Mouse (Mus musculus) midbrain, embryonic 16.5 days (tissue): ENCODE results near the gene Hist2h4. TPM values are rescaled to one million over a fixed set of nuclear protein-coding genes. Genes with fewer than 3 reads are reported as not detected.

Source experiments
- ATAC-seq: fragments of 200-750 bp; cut with Nextera tagmentation; 2 replicates; pipeline ENCODE4 v1.8.0; 2017; ENCODE audit warnings: moderate TSS enrichment
- H3K27ac ChIP-seq: fragments of 300-500 bp; sonication (generic); 2 replicates; pipeline ENCODE4 v1.5.1; 2014; ENCODE audit warnings: mild to moderate bottlenecking, low read length, mixed read lengths
- H3K27me3 ChIP-seq: fragments of 300-500 bp; sonication (generic); 2 replicates; pipeline ENCODE4 v1.6.1; 2014; ENCODE audit warnings: low read depth, low read length, mixed read lengths; ENCODE audit not compliant: control insufficient read depth, insufficient read depth
- H3K36me3 ChIP-seq: fragments of 300-500 bp; sonication (generic); 2 replicates; pipeline ENCODE4 v1.6.1; 2014; ENCODE audit warnings: mild to moderate bottlenecking, low read length, moderate library complexity, mixed read lengths; ENCODE audit not compliant: control insufficient read depth, insufficient read depth
- H3K4me1 ChIP-seq: fragments of 300-500 bp; sonication (generic); 2 replicates; pipeline ENCODE4 v1.6.1; 2014; ENCODE audit warnings: mild to moderate bottlenecking, low read length, mixed read lengths; ENCODE audit not compliant: control insufficient read depth, insufficient read depth
- H3K4me2 ChIP-seq: fragments of 300-500 bp; sonication (generic); 2 replicates; pipeline ENCODE4 v1.6.1; 2014; ENCODE audit warnings: mild to moderate bottlenecking, low read length, mixed read lengths
- H3K4me3 ChIP-seq: fragments of 300-500 bp; sonication (generic); 2 replicates; pipeline ENCODE4 v1.5.1; 2014; ENCODE audit warnings: low read depth, mild to moderate bottlenecking, low read length, moderate library complexity, mixed read lengths
- H3K9ac ChIP-seq: fragments of 300-500 bp; sonication (generic); 2 replicates; pipeline ENCODE4 v1.6.1; 2014; ENCODE audit warnings: low read depth, low read length, mixed read lengths
- H3K9me3 ChIP-seq: fragments of 300-500 bp; sonication (generic); replicated peaks from 2 replicates; pipeline ENCODE4 v1.6.1; 2014; ENCODE audit warnings: mild to moderate bottlenecking, low read length, mixed read lengths; ENCODE audit not compliant: control insufficient read depth, poor library complexity, severe bottlenecking
- WGBS: fragments of 180-500 bp; shearing (Covaris S2); extraction: QIAGEN DNeasy Blood & Tissue Kit; methylation state at CpG from one replicate; pipeline ENCODE4 v1.1.7; 2014; 5-methylcytosine and 5-hydroxymethylcytosine counted together
- polyA plus RNA-seq: library from polyadenylated mRNA; unstranded; fragments of >200 nt; fragmentation: Nextera tagmentation; extraction: Ambion mirVana; gene quantifications from 2 replicates; pipeline ENCODE4 v1.2.1, GENCODE M21; 2015

Hist2h4 gene
- 3.3 and 3.8 TPM in 2 replicates for polyA plus RNA-seq

DNA sequence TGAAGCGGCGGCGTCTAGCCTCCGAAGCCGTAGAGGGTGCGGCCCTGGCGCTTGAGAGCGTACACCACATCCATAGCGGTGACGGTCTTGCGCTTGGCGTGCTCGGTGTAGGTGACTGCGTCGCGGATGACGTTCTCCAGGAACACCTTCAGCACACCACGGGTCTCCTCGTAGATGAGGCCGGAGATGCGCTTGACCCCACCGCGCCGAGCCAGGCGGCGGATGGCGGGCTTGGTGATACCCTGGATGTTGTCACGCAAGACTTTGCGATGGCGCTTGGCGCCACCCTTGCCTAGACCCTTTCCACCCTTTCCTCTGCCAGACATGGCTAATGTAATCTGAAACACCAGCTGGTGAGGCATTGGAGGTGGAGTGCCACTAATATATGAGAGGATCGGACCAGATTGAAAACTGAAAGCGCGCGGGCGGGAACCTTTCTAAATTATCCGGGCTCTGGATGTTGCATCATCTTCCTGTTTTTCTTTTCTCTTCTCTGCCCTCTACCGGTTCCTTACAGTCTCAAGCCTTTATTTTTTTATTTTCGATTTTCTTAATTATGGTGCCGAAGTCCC lies at the start of gene Hist2h4:
Gene Hist2h4 (minus strand): TSS at position 333 of the 572 bp plus-strand sequence.
- H3K36me3 ChIP-seq, result no peaks in the 10 kb centered on the region
- H3K4me3 ChIP-seq, result peak within 1 kb of the TSS; percentile 45
- WGBS, result under 1% methylated on average over 40 of the region's 40 CpGs
- H3K9me3 ChIP-seq, result no peaks in the 10 kb centered on the region
- peak; percentile 91 for ATAC-seq
- H3K9ac ChIP-seq, result peak within 1 kb of the TSS; percentile 75
- H3K4me1 ChIP-seq, result peaks cover 15% of the 10 kb centered on the region; the same call in 1 of the 2 replicates
- no peaks in the 10 kb centered on the region for H3K27me3 ChIP-seq
- peak within 1 kb of the TSS; percentile 96 for H3K27ac ChIP-seq
- H3K4me2 ChIP-seq, result peak within 1 kb of the TSS; percentile 56

- Histone ChIP-seq H3K27me3 (no peaks in the 10 kb centered on the region), H3K4me3 (no peak overlapping the region), H3K4me2 (no peak overlapping the region), H3K9ac (no peak overlapping the region), H3K27ac (no peak overlapping the region), H3K4me1 (no peaks in the 10 kb centered on the region), H3K9me3 (no peaks in the 10 kb centered on the region), H3K36me3 (no peaks in the 10 kb centered on the region)
- WGBS, result 67% methylated on average over 8 of the region's 8 CpGs
- ATAC-seq, result no peak
These were observed 49.4 kb upstream of the Hist2h4 start for GRCm38 (mm10) chr3:96312341-96313098.

DNA sequence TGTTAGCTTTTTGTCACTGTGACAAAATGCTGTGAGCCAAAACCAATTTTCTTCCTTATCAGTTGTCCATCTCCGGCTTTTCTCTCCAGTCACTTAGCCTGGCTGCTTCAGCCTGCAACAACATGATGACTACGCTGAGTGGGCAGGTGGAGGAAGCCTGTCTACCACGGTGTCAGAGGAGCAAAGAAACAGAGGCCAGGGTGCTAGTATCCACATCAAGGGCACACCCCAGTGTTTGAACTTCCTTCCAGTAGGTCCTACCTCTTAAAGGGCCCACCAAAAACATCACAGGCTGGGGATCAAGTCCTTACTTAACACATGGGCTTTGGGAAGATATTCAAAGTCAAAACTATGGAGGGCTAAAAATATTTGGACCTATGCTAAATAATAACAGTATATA lies 46.3 kb upstream of the Hist2h4 start:
- Histone ChIP-seq H3K4me3 (no peak overlapping the region), H3K27me3 (no peaks in the 10 kb centered on the region), H3K36me3 (no peaks in the 10 kb centered on the region), H3K27ac (no peak overlapping the region), H3K4me1 (no peaks in the 10 kb centered on the region), H3K4me2 (no peak overlapping the region), H3K9ac (no peak overlapping the region), H3K9me3 (no peaks in the 10 kb centered on the region)
- no peak for ATAC-seq
- 64% methylated on average over 3 of the region's 3 CpGs for WGBS

GRCm38 (mm10) chr3:96306506-96306905 lies 43.4 kb upstream of the Hist2h4 start:
- Histone ChIP-seq H3K27me3 (no peaks in the 10 kb centered on the region), H3K9ac (no peak overlapping the region), H3K4me3 (no peak overlapping the region), H3K4me2 (no peak overlapping the region), H3K27ac (no peak overlapping the region), H3K9me3 (no peaks in the 10 kb centered on the region), H3K36me3 (no peaks in the 10 kb centered on the region), H3K4me1 (no peaks in the 10 kb centered on the region)
- 81% methylated on average over 9 of the region's 9 CpGs for WGBS
- ATAC-seq, result no peak

GRCm38 (mm10) chr3:96302076-96302475 lies 39.0 kb upstream of the Hist2h4 start:
- 84% methylated on average over 5 of the region's 5 CpGs for WGBS
- ATAC-seq, result no peak
- no peaks in the 10 kb centered on the region for H3K36me3 ChIP-seq
- no peaks in the 10 kb centered on the region for H3K4me1 ChIP-seq
- no peaks in the 10 kb centered on the region for H3K9me3 ChIP-seq
- no peaks in the 10 kb centered on the region for H3K27me3 ChIP-seq
- no peak overlapping the region for H3K4me3 ChIP-seq
- H3K9ac ChIP-seq, result no peak overlapping the region
- no peak overlapping the region for H3K27ac ChIP-seq
- no peak overlapping the region for H3K4me2 ChIP-seq

DNA sequence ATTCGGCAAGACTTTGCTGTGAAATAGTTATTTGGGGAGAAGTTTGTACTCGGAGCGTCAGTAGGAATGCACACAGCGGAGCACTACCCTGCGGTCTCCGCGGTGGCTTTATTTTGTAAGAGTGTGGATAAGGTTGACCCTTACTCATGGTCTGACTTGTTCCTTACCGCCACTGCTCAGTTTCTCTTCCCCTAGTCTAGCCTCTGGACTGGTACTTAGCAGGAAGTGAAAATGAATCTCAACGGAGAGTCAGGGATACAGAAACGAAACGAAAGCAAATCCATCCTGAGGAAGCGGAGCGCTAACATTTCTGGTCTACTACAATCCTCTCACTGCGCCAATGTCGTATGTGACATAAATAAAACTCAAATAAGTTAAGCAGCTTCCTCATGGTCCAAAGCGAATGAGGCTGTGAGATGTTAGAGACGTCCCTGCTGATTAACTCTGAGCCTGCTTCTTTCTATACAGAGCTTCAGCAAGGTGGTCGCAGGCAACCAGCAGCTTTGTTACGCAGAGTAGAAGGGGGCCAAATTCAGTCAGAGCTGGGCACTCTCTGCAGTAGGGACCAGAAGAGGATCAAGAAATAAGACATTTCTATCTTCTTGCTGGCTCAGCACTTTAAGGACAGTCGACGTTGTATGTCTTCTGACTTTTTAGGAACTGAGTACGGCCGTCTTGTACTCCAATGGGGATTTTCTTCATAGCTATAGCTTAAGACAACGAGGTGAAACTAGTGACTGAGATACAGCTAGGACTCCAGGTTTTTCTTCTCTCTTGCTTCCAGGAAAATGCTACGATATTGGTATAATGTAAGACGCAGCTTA lies 37.8 kb upstream of the Hist2h4 start:
- Histone ChIP-seq H3K4me2 (0 out of 2 replicates have a peak overlapping the region, but pooled peaks have one; percentile 11), H3K9ac (no peak overlapping the region), H3K27ac (no peak overlapping the region), H3K27me3 (no peaks in the 10 kb centered on the region), H3K4me3 (no peak overlapping the region), H3K4me1 (no peaks in the 10 kb centered on the region), H3K36me3 (no peaks in the 10 kb centered on the region), H3K9me3 (no peaks in the 10 kb centered on the region)
- ATAC-seq, result no peak
- 80% methylated on average over 26 of the region's 26 CpGs for WGBS

GRCm38 (mm10) chr3:96299562-96299961 lies 36.5 kb upstream of the Hist2h4 start:
- Histone ChIP-seq H3K9ac (no peak overlapping the region), H3K27ac (no peak overlapping the region), H3K4me3 (no peak overlapping the region), H3K4me2 (no peak overlapping the region), H3K36me3 (no peaks in the 10 kb centered on the region), H3K9me3 (no peaks in the 10 kb centered on the region), H3K4me1 (no peaks in the 10 kb centered on the region), H3K27me3 (no peaks in the 10 kb centered on the region)
- no peak for ATAC-seq
- WGBS, result 98% methylated on average over 2 of the region's 2 CpGs

DNA sequence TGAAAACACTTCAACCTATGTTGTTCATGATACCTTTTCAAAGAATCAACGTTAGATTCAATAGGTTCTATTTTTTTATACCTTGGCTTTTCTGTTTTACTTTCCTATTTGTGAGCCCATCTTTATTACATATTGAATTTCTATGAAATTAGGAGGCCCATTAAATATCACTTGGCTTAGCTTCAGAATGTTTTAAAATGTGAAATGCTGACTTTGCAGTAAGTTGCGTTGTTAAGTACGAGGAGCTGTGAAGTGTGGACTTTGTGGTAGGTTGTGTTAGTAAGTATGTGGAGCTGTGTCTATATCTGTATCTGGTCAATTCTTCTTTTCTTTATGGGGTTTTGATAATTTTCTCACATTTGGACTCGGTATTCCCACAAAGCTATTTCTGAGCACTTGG lies 35.2 kb upstream of the Hist2h4 start:
- no peak overlapping the region for H3K9ac ChIP-seq
- no peaks in the 10 kb centered on the region for H3K9me3 ChIP-seq
- no peaks in the 10 kb centered on the region for H3K4me1 ChIP-seq
- H3K4me2 ChIP-seq, result no peak overlapping the region
- H3K4me3 ChIP-seq, result no peak overlapping the region
- no peaks in the 10 kb centered on the region for H3K27me3 ChIP-seq
- H3K36me3 ChIP-seq, result no peaks in the 10 kb centered on the region
- ATAC-seq, result no peak
- H3K27ac ChIP-seq, result no peak overlapping the region
- 89% methylated on average over 4 of the region's 4 CpGs for WGBS

GRCm38 (mm10) chr3:96293787-96294186 lies 30.7 kb upstream of the Hist2h4 start, which contains the start of gene Fcgr1:
Gene Fcgr1, minus strand, starts transcription at chr3:96293969.
- Histone ChIP-seq H3K4me1 (no peaks in the 10 kb centered on the region), H3K9me3 (no peaks in the 10 kb centered on the region), H3K4me3 (no peak within 1 kb of the TSS), H3K4me2 (no peak within 1 kb of the TSS), H3K36me3 (no peaks in the 10 kb centered on the region), H3K27me3 (no peaks in the 10 kb centered on the region), H3K27ac (no peak within 1 kb of the TSS), H3K9ac (no peak within 1 kb of the TSS)
- WGBS, result 85% methylated on average over 4 of the region's 4 CpGs
- no peak for ATAC-seq
